Mouse (Mus musculus) forebrain, embryonic 15.5 days (tissue): ENCODE data around the gene Ccnd1. TPM values are rescaled to one million over a fixed set of nuclear protein-coding genes. Genes with fewer than 3 reads are reported as not detected.

Source experiments
- ATAC-seq: fragments of 200-750 bp; cut with Nextera tagmentation; replicated peaks from 2 replicates; pipeline ENCODE4 v1.8.0; 2017; ENCODE audit warnings: mild to moderate bottlenecking, moderate TSS enrichment, moderate library complexity
- H3K27ac ChIP-seq: fragments of 300-500 bp; sonication (generic); replicated peaks from 2 replicates; pipeline ENCODE4 v1.5.1; 2015; ENCODE audit warnings: mild to moderate bottlenecking, inconsistent platforms
- H3K27me3 ChIP-seq: fragments of 300-500 bp; sonication (generic); 2 replicates; pipeline ENCODE4 v1.6.1; 2015; ENCODE audit warnings: inconsistent platforms
- H3K36me3 ChIP-seq: fragments of 300-500 bp; sonication (generic); 2 replicates; pipeline ENCODE4 v1.6.1; 2015; ENCODE audit warnings: mild to moderate bottlenecking, inconsistent platforms
- H3K4me1 ChIP-seq: fragments of 300-500 bp; sonication (generic); 2 replicates; pipeline ENCODE4 v1.6.1; 2015; ENCODE audit warnings: inconsistent platforms
- H3K4me2 ChIP-seq: fragments of 300-500 bp; sonication (generic); replicated peaks from 2 replicates; pipeline ENCODE4 v1.6.1; 2015; ENCODE audit warnings: mild to moderate bottlenecking, inconsistent platforms
- H3K4me3 ChIP-seq: fragments of 300-500 bp; sonication (generic); 2 replicates; pipeline ENCODE4 v1.5.1; 2015; ENCODE audit warnings: mild to moderate bottlenecking, inconsistent platforms
- H3K9ac ChIP-seq: fragments of 300-500 bp; sonication (generic); replicated peaks from 2 replicates; pipeline ENCODE4 v1.6.1; 2015; ENCODE audit warnings: mild to moderate bottlenecking, inconsistent platforms
- H3K9me3 ChIP-seq: fragments of 300-500 bp; sonication (generic); 2 replicates; pipeline ENCODE4 v1.6.1; 2016; ENCODE audit warnings: inconsistent platforms
- WGBS: fragments of 180-500 bp; shearing (Covaris S2); methylation state at CpG from one replicate; pipeline ENCODE4 v1.1.7; 2015; ENCODE audit warnings: mixed read lengths; 5-methylcytosine and 5-hydroxymethylcytosine counted together
- polyA plus RNA-seq: library from polyadenylated mRNA; unstranded; fragments of >200 nt; fragmentation: Nextera tagmentation; extraction: Ambion mirVana; gene quantifications from 2 replicates; pipeline ENCODE4 v1.2.1, GENCODE M21; 2015

Ccnd1 gene
- polyA plus RNA-seq, 1 experiment from 2014 or later = 34.9 TPM

DNA sequence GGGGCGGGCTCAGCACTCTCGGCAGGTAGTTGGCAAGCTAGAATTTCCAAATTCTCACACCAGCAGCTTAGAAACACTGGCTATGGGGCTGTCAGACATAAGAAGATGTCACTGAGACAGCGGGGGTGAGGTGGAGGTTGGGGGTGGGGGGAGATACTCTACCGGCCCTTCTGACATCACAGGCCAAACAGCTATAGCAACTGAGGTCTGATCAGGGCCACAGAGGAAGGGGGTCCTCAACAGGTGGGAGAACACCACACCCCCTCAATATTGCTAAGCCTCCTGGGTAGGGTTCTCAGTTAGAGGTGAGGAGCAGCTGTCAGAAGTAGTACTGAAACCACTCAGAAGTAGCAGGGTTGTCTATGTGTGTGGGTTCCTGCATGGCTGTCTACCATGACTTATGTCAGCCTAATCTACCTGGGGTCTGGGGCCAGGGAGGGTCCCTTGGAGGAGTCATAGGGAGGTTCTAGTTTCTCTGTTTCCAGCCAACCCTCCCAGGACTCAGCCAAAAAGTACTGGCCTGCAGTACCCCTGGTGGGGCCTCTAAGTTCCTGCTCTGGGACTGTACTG is 3.3 kb downstream of the Ccnd1 start:
- no peak overlapping the region for H3K4me3 ChIP-seq
- H3K9me3 ChIP-seq = no peaks in the 10 kb centered on the region
- H3K27ac ChIP-seq = no peak overlapping the region
- ATAC-seq = no peak
- 85% methylated on average over 4 of the region's 4 CpGs for WGBS
- no peak overlapping the region for H3K4me2 ChIP-seq
- peaks cover 18% of the 10 kb centered on the region for H3K27me3 ChIP-seq
- no peak overlapping the region for H3K9ac ChIP-seq
- H3K36me3 ChIP-seq = no peaks in the 10 kb centered on the region; the same call in 1 of the 2 replicates
- peaks cover 48% of the 10 kb centered on the region for H3K4me1 ChIP-seq

DNA sequence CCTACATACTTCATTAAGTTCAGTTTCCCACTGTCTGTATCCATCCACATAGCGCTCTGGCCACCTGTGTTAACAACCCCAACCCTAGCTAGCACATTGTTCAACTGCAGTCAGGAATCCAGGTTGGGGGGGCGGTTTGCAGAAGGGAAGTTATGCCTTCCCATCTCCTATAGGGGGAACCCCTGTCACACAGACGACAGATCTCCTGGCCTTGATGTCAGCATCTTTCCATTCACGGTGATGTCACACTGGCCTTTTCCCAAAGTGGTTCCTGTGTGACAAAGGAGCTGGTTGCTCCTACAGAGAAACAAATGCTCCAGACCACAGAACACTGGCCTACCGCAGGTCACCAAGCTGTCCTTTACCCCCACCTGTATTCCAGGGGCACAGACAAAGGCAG is 4.2 kb downstream of the Ccnd1 start:
- no peaks in the 10 kb centered on the region for H3K9me3 ChIP-seq
- no peak overlapping the region for H3K4me3 ChIP-seq
- no peak for ATAC-seq
- no peaks in the 10 kb centered on the region; the same call in 1 of the 2 replicates for H3K36me3 ChIP-seq
- WGBS = 51% methylated on average over 5 of the region's 5 CpGs
- H3K27ac ChIP-seq = no peak overlapping the region
- no peak overlapping the region for H3K4me2 ChIP-seq
- peaks cover 14% of the 10 kb centered on the region; the same call in 1 of the 2 replicates for H3K27me3 ChIP-seq
- H3K9ac ChIP-seq = no peak overlapping the region
- H3K4me1 ChIP-seq = peaks cover 41% of the 10 kb centered on the region

GRCm38 (mm10) chr7:144934901-144935300 is 4.8 kb downstream of the Ccnd1 start:
- Histone ChIP-seq H3K27me3 (peaks cover 13% of the 10 kb centered on the region; the same call in 1 of the 2 replicates), H3K27ac (no peak overlapping the region), H3K9me3 (no peaks in the 10 kb centered on the region), H3K4me3 (no peak overlapping the region), H3K4me2 (no peak overlapping the region), H3K9ac (no peak overlapping the region), H3K4me1 (peaks cover 39% of the 10 kb centered on the region), H3K36me3 (no peaks in the 10 kb centered on the region; the same call in 1 of the 2 replicates)
- ATAC-seq = no peak
- 81% methylated on average over 5 of the region's 5 CpGs for WGBS

- Histone ChIP-seq H3K27ac (no peak overlapping the region), H3K36me3 (no peaks in the 10 kb centered on the region; the same call in 1 of the 2 replicates), H3K4me2 (no peak overlapping the region), H3K4me1 (peaks cover 30% of the 10 kb centered on the region), H3K4me3 (no peak overlapping the region), H3K9ac (no peak overlapping the region), H3K9me3 (no peaks in the 10 kb centered on the region), H3K27me3 (peaks cover 3% of the 10 kb centered on the region; the same call in 1 of the 2 replicates)
- no peak for ATAC-seq
- 92% methylated on average over 8 of the region's 8 CpGs for WGBS
Observed at GRCm38 (mm10) chr7:144933796-144934195, 5.9 kb downstream of the Ccnd1 start.

GRCm38 (mm10) chr7:144933336-144933735 is 6.4 kb downstream of the Ccnd1 start:
- Histone ChIP-seq H3K27ac (no peak overlapping the region), H3K9ac (no peak overlapping the region), H3K9me3 (no peaks in the 10 kb centered on the region), H3K27me3 (no peaks in the 10 kb centered on the region), H3K36me3 (no peaks in the 10 kb centered on the region; the same call in 1 of the 2 replicates), H3K4me3 (no peak overlapping the region), H3K4me1 (peaks cover 25% of the 10 kb centered on the region), H3K4me2 (no peak overlapping the region)
- ATAC-seq = no peak
- 87% methylated on average over 3 of the region's 3 CpGs for WGBS

GRCm38 (mm10) chr7:144932389-144932937 is 7.3 kb downstream of the Ccnd1 start:
- H3K36me3 ChIP-seq = no peaks in the 10 kb centered on the region; the same call in 1 of the 2 replicates
- ATAC-seq = no peak

DNA sequence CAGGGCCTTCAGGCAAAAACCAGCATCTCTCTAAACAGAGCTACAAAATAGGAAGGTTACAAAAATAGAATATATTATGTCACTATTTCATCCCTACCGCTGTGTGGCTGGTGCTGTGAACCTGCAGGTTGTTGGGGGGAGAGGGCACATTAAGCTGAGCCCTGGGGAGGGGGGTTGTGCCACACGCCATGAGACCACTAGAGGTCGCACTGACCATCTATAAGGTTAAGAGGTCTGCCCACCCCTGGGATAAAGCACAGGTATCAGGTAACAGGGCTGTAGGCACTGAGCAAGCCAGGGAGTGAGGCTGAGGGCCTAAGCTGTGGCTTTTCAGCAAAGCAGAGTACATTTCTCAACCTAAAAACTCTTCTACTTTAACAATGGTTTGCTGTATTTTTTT is 7.9 kb downstream of the Ccnd1 start:
- WGBS = 16% methylated on average over 3 of the region's 3 CpGs
- no peaks in the 10 kb centered on the region for H3K9me3 ChIP-seq

More at GRCm38 (mm10) chr7:144932389-144932937, 7.3 kb downstream of the Ccnd1 start:
- Histone ChIP-seq H3K4me3 (no peak overlapping the region), H3K9me3 (no peaks in the 10 kb centered on the region), H3K9ac (no peak overlapping the region), H3K27ac (no peak overlapping the region), H3K4me2 (no peak overlapping the region), H3K4me1 (peaks cover 19% of the 10 kb centered on the region), H3K27me3 (no peaks in the 10 kb centered on the region)
- 81% methylated on average over 18 of the region's 18 CpGs for WGBS

GRCm38 (mm10) chr7:144929931-144930330 is 9.8 kb downstream of the Ccnd1 start:
- H3K4me2 ChIP-seq = no peak overlapping the region
- H3K4me1 ChIP-seq = peaks cover 6% of the 10 kb centered on the region
- no peak overlapping the region for H3K4me3 ChIP-seq
- H3K27me3 ChIP-seq = no peaks in the 10 kb centered on the region
- H3K9me3 ChIP-seq = no peaks in the 10 kb centered on the region
- H3K27ac ChIP-seq = no peak overlapping the region; the same call in 1 of the 2 replicates
- H3K36me3 ChIP-seq = no peaks in the 10 kb centered on the region; the same call in 1 of the 2 replicates
- WGBS = 37% methylated on average over 5 of the region's 5 CpGs
- no peak overlapping the region for H3K9ac ChIP-seq
- no peak for ATAC-seq

More for the DNA sequence above, 7.9 kb downstream of the Ccnd1 start:
- no peak for ATAC-seq
- H3K36me3 ChIP-seq = no peaks in the 10 kb centered on the region; the same call in 1 of the 2 replicates
- H3K9ac ChIP-seq = no peak overlapping the region
- peaks cover 14% of the 10 kb centered on the region for H3K4me1 ChIP-seq
- no peaks in the 10 kb centered on the region for H3K27me3 ChIP-seq
- no peak overlapping the region for H3K4me2 ChIP-seq
- no peak overlapping the region for H3K27ac ChIP-seq
- no peak overlapping the region for H3K4me3 ChIP-seq

GRCm38 (mm10) chr7:144929506-144929905 is 10.2 kb downstream of the Ccnd1 start:
- no peak for ATAC-seq
- Histone ChIP-seq H3K27me3 (no peaks in the 10 kb centered on the region), H3K4me2 (no peak overlapping the region), H3K36me3 (no peaks in the 10 kb centered on the region; the same call in 1 of the 2 replicates), H3K27ac (no peak overlapping the region), H3K4me1 (peaks cover 6% of the 10 kb centered on the region), H3K9ac (no peak overlapping the region), H3K9me3 (no peaks in the 10 kb centered on the region), H3K4me3 (no peak overlapping the region)
- WGBS = 78% methylated on average over 8 of the region's 8 CpGs

GRCm38 (mm10) chr7:144928889-144929210 is 10.9 kb downstream of the Ccnd1 start:
- H3K4me2 ChIP-seq = no peak overlapping the region
- H3K27ac ChIP-seq = no peak overlapping the region
- H3K4me1 ChIP-seq = peaks cover 6% of the 10 kb centered on the region
- no peaks in the 10 kb centered on the region for H3K27me3 ChIP-seq
- no peaks in the 10 kb centered on the region; the same call in 1 of the 2 replicates for H3K36me3 ChIP-seq
- no peak overlapping the region for H3K9ac ChIP-seq
- no peaks in the 10 kb centered on the region for H3K9me3 ChIP-seq
- no peak for ATAC-seq
- 81% methylated on average over 6 of the region's 6 CpGs for WGBS
- H3K4me3 ChIP-seq = no peak overlapping the region

DNA sequence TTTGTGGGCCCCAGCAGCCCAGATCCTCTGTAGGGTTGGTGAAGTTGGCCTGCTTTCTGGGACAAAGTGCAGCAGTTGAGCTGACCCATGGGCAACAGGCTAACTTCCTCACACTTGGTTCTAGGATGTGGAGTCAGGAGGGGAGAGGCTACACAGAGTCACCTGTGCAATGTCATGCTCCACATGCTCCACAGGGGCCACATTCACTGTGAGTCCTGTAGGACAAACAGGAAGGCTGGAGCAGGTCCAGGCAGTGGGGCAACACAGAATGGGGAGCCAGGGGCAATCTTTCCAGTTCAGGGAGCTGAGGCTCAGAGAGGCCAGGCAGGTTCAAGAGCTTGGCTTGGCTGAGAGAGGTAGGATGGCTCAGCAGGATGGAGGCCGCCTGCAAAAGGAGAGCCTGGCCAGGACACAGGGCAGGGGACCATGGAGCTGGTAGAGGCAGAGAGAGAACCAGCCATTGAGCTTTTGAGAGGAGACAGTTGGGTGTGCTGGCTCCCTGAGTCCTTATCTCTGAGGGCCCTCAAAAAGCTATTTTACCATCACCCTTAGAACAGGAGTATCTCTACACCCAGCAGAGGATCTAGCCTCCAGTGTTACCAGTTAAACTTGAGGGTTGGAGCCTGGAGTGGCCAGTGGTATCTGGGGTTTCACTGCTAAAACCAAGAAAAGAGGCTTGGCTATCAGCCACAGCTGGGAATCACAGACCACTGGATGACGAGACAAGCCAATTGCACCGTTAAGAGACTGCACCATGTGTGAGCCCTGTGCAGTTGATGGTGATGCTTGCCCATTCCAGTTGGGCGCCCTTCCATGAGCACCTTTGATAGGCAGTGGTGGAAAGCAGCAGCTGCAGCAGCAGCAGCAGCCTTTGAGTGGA is 11.5 kb downstream of the Ccnd1 start:
- no peaks in the 10 kb centered on the region for H3K27me3 ChIP-seq
- WGBS = 73% methylated on average over 4 of the region's 4 CpGs
- H3K9ac ChIP-seq = no peak overlapping the region
- no peak overlapping the region for H3K4me3 ChIP-seq
- H3K4me2 ChIP-seq = no peak overlapping the region
- no peaks in the 10 kb centered on the region; the same call in 1 of the 2 replicates for H3K36me3 ChIP-seq
- H3K27ac ChIP-seq = no peak overlapping the region
- H3K4me1 ChIP-seq = peaks cover 6% of the 10 kb centered on the region
- ATAC-seq = no peak
- H3K9me3 ChIP-seq = no peaks in the 10 kb centered on the region

GRCm38 (mm10) chr7:144927591-144927990 is 12.1 kb downstream of the Ccnd1 start:
- H3K9me3 ChIP-seq = no peaks in the 10 kb centered on the region
- WGBS = 75% methylated on average over 2 of the region's 2 CpGs
- H3K9ac ChIP-seq = no peak overlapping the region

More at GRCm38 (mm10) chr7:144927591-144927990, 12.1 kb downstream of the Ccnd1 start:
- Histone ChIP-seq H3K4me1 (peaks cover 6% of the 10 kb centered on the region), H3K27me3 (no peaks in the 10 kb centered on the region), H3K36me3 (no peaks in the 10 kb centered on the region), H3K4me3 (no peak overlapping the region), H3K27ac (no peak overlapping the region), H3K4me2 (no peak overlapping the region)
- ATAC-seq = no peak; the same call in 1 of the 2 replicates
